Mouse (Mus musculus) brain, embryonic 14.5 days (tissue): ENCODE data around the gene Hist1h2bf.

Experiments used
- CTCF ChIP-seq: fragments of 200-500 bp; IDR thresholded peaks from 2 replicates; pipeline ENCODE4 v1.5.1; 2012; ENCODE audit warnings: inconsistent platforms, mild to moderate bottlenecking, moderate library complexity, borderline replicate concordance; ENCODE audit not compliant: insufficient read depth, insufficient read length; ENCODE audit errors: extremely low read depth
- POLR2A ChIP-seq: fragments of 200-500 bp; IDR thresholded peaks from 2 replicates; pipeline ENCODE4 v1.6.1; 2012; ENCODE audit warnings: mild to moderate bottlenecking, inconsistent platforms, borderline replicate concordance; ENCODE audit not compliant: poor library complexity, insufficient read depth, insufficient read length, severe bottlenecking; ENCODE audit errors: extremely low read depth

GRCm38 (mm10) chr13:23622861-23623450 is 49.0 kb upstream of the Hist1h2bf start:
- TF ChIP-seq CTCF: no peak
- no peak for TF ChIP-seq POLR2A
